Mouse (Mus musculus) hindbrain, postnatal 0 days (tissue): ENCODE results near the gene Isg20l2. TPM values are rescaled to one million over a fixed set of nuclear protein-coding genes. Genes with fewer than 3 reads are reported as not detected.

Experiments used
- ATAC-seq: fragments of 200-750 bp; cut with Nextera tagmentation; 2 replicates; pipeline ENCODE4 v1.8.0; 2017; ENCODE audit warnings: mild to moderate bottlenecking, moderate TSS enrichment, moderate library complexity
- DNase-seq: peaks from one replicate; pipeline ENCODE4 v3.0.0-alpha.2; 2015; ENCODE audit warnings: low spot score
- H3K27ac ChIP-seq: fragments of 300-500 bp; sonication (generic); 2 replicates; pipeline ENCODE4 v1.5.1; 2014; ENCODE audit warnings: mild to moderate bottlenecking
- H3K27me3 ChIP-seq: fragments of 300-500 bp; sonication (generic); 2 replicates; pipeline ENCODE4 v1.6.1; 2014; ENCODE audit warnings: low read length, mixed read lengths; ENCODE audit not compliant: insufficient read depth
- H3K36me3 ChIP-seq: fragments of 300-500 bp; sonication (generic); 2 replicates; pipeline ENCODE4 v1.6.1; 2014; ENCODE audit warnings: low read length, mixed read lengths; ENCODE audit not compliant: insufficient read depth
- H3K4me1 ChIP-seq: fragments of 300-500 bp; sonication (generic); 2 replicates; pipeline ENCODE4 v1.6.1; 2014; ENCODE audit warnings: antibody characterized with exemption, low read length, mixed read lengths; ENCODE audit not compliant: insufficient read depth
- H3K4me2 ChIP-seq: fragments of 300-500 bp; sonication (generic); 2 replicates; pipeline ENCODE4 v1.6.1; 2014; ENCODE audit warnings: low read depth, mild to moderate bottlenecking, low read length, moderate library complexity, mixed read lengths
- H3K4me3 ChIP-seq: fragments of 300-500 bp; sonication (generic); 2 replicates; pipeline ENCODE4 v1.5.1; 2014; ENCODE audit warnings: low read length
- H3K9ac ChIP-seq: fragments of 300-500 bp; sonication (generic); replicated peaks from 2 replicates; pipeline ENCODE4 v1.6.1; 2014; ENCODE audit warnings: mild to moderate bottlenecking, low read length, moderate library complexity, mixed read lengths
- H3K9me3 ChIP-seq: fragments of 300-500 bp; sonication (generic); 2 replicates; pipeline ENCODE4 v1.6.1; 2016; ENCODE audit warnings: low read length, mixed read lengths
- CTCF ChIP-seq: IDR thresholded peaks from 2 replicates; pipeline ENCODE4 v1.5.1; 2016; ENCODE audit warnings: antibody characterized with exemption, control low read depth, low read depth
- WGBS: fragments of 180-500 bp; shearing (Covaris S2); extraction: QIAGEN DNeasy Blood & Tissue Kit; methylation state at CpG from one replicate; pipeline ENCODE4 v1.1.7; 2014; 5-methylcytosine and 5-hydroxymethylcytosine counted together
- polyA plus RNA-seq: library from polyadenylated mRNA; unstranded; fragments of >200 nt; fragmentation: Nextera tagmentation; extraction: Ambion mirVana; gene quantifications from 2 replicates; pipeline ENCODE4 v1.2.1, GENCODE M21; 2015
- total RNA-seq: library from RNA; depleted of rRNA; stranded (reverse); fragments of >200 nt; gene quantifications from 2 replicates; pipeline ENCODE4 v1.2.3, GENCODE M21; 2014

Gene Isg20l2
- total and polyA plus RNA-seq, 2 experiments from 2014 or later = 19.1 to 26.2 TPM

DNA sequence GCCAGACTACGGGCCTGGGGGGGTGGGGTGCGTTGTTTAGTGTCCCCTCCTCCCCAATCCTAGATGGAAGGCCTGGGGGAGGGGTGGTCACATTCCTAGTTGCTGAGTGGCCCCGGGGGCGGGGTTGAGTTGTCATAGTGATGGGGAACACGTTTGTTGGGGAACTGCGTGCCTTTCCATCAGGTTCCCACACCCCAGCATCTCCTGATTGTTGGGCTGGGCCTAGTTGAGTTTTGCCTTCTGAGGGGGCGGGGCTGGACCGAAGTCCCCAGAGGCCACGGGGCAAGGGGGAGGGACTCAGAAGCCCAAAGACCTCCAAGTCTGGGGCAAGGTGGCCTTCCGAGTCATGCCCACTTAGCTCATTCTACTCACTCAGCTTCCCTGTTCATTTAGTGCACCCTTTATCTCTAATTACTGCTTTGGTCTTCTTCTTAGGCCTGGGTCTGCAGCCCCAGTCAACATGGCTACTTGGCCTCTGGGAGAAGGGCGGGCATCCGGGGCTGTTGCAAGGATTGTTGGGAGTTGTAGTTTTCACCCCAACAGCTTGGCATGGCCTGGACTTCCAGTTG, 19.5 kb upstream of the Isg20l2 start:
- Histone ChIP-seq H3K27me3 (no peaks in the 10 kb centered on the region), H3K36me3 (peaks cover 14% of the 10 kb centered on the region), H3K4me1 (peaks cover 32% of the 10 kb centered on the region), H3K4me3 (peak overlapping the region; percentile 37), H3K9me3 (no peaks in the 10 kb centered on the region), H3K27ac (peak overlapping the region; percentile 86), H3K4me2 (peak overlapping the region; percentile 62), H3K9ac (peak overlapping the region; percentile 38)
- ATAC-seq = peak; percentile 46
- WGBS = 5% methylated on average over 12 of the region's 12 CpGs
- DNase-seq = peak; percentile 79
- no peak for TF ChIP-seq CTCF

DNA sequence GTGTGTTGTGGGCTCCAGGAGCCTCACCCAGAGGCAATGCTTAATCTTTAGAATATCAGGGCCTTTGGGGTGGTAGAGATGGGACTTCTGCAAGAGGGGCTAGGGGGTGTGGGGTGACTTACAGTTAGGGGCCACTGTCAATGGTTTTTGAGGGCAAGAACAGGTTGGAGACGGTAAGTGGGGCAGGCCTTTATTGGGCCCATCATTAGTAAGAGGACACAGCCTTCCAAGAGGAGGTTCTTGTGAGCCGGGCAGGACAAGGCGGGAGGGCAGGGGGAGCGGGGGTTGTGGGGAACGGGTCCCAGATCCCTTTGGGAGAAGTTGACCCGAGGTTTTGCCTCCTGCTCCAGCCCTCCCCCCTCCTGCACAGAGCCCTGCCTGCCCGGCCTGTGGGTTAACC, 16.6 kb upstream of the Isg20l2 start:
- Histone ChIP-seq H3K4me3 (no peak overlapping the region), H3K36me3 (peaks cover 30% of the 10 kb centered on the region), H3K9me3 (no peaks in the 10 kb centered on the region), H3K9ac (no peak overlapping the region), H3K4me2 (no peak overlapping the region), H3K27me3 (no peaks in the 10 kb centered on the region), H3K4me1 (peaks cover 19% of the 10 kb centered on the region), H3K27ac (no peak overlapping the region)
- DNase-seq (no peak), ATAC-seq (no peak)
- WGBS = 84% methylated on average over 7 of the region's 7 CpGs
- no peak for TF ChIP-seq CTCF

DNA sequence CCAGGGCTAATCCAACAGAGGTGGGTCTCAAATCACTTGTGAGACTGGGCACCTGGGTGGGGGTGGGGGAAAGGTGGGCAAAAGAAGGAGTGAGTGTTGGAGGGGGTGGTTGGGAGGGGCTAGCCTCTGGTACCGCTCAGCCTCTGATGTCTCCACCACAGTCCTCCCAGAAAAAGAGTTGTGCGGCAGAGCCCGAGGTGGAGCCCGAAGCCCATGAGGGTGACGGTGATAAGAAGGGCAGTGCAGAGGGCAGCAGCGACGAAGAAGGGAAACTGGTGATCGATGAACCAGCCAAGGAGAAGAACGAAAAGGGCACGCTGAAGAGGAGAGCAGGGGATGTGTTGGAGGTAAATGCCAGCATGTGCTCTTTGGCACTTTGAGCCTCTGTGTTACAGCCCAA, 16.2 kb upstream of the Isg20l2 start:
- no peaks in the 10 kb centered on the region for H3K27me3 ChIP-seq
- H3K4me1 ChIP-seq = peaks cover 15% of the 10 kb centered on the region
- H3K4me3 ChIP-seq = no peak overlapping the region
- ATAC-seq = no peak
- no peak overlapping the region for H3K27ac ChIP-seq
- no peak for DNase-seq
- TF ChIP-seq CTCF = no peak
- WGBS = 94% methylated on average over 10 of the region's 10 CpGs
- H3K9ac ChIP-seq = no peak overlapping the region
- peaks cover 30% of the 10 kb centered on the region for H3K36me3 ChIP-seq
- H3K9me3 ChIP-seq = no peaks in the 10 kb centered on the region
- no peak overlapping the region for H3K4me2 ChIP-seq

DNA sequence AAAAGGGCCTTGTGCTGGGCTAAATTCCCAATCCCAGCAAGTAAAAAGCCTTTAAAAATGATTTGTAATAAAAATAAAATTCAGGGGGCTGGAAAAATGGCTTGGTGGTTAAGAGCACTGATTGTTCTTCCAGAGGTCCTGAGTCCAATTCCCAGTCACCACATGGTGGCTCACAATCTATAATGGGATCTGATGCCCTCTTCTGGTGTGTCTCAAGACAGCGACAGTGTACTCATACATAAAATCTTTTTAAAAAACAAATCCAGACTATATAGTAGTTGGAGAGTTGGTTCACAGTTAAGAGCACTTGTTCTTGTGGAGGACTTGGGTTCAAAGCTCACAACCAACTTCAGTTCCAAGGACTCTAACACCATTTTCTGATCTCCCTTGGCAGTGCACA, 13.1 kb upstream of the Isg20l2 start:
- Histone ChIP-seq H3K9ac (no peak overlapping the region), H3K4me2 (no peak overlapping the region), H3K9me3 (no peaks in the 10 kb centered on the region), H3K27ac (no peak overlapping the region), H3K36me3 (peaks cover 33% of the 10 kb centered on the region), H3K4me1 (no peaks in the 10 kb centered on the region), H3K4me3 (no peak overlapping the region), H3K27me3 (no peaks in the 10 kb centered on the region)
- peak; percentile 12; the same call in 1 of the 2 replicates for TF ChIP-seq CTCF
- ATAC-seq (no peak), DNase-seq (no peak)
- 95% methylated on average over 1 of the region's 1 CpGs for WGBS

DNA sequence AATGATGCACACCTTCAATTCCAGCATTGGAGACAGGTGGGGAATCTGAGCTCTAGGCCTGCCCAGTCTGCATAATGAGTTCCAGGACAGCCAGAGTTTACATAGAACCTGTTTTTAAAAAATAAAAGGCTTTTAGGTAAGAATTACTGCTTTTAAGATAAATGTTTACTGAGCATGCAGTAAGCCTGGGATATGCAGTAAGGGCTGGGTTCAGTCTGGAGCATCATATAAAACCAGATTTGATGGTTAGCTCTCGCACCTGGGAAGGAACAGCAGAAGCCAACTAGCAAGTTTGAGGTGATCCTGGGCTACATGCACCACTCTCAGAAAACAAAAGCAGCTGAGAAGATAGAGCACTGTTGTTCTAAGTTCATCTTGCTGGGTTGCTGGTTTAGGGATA, 11.6 kb upstream of the Isg20l2 start:
- no peaks in the 10 kb centered on the region for H3K4me1 ChIP-seq
- no peak overlapping the region for H3K4me3 ChIP-seq
- no peaks in the 10 kb centered on the region for H3K9me3 ChIP-seq
- no peaks in the 10 kb centered on the region for H3K27me3 ChIP-seq
- peaks cover 44% of the 10 kb centered on the region for H3K36me3 ChIP-seq
- TF ChIP-seq CTCF = no peak
- peak overlapping the region; percentile 54; the same call in 1 of the 2 replicates for H3K27ac ChIP-seq
- H3K4me2 ChIP-seq = peak overlapping the region; percentile 87
- ATAC-seq = no peak
- 100% methylated on average over 1 of the region's 1 CpGs for WGBS
- no peak for DNase-seq
- H3K9ac ChIP-seq = no peak overlapping the region

DNA sequence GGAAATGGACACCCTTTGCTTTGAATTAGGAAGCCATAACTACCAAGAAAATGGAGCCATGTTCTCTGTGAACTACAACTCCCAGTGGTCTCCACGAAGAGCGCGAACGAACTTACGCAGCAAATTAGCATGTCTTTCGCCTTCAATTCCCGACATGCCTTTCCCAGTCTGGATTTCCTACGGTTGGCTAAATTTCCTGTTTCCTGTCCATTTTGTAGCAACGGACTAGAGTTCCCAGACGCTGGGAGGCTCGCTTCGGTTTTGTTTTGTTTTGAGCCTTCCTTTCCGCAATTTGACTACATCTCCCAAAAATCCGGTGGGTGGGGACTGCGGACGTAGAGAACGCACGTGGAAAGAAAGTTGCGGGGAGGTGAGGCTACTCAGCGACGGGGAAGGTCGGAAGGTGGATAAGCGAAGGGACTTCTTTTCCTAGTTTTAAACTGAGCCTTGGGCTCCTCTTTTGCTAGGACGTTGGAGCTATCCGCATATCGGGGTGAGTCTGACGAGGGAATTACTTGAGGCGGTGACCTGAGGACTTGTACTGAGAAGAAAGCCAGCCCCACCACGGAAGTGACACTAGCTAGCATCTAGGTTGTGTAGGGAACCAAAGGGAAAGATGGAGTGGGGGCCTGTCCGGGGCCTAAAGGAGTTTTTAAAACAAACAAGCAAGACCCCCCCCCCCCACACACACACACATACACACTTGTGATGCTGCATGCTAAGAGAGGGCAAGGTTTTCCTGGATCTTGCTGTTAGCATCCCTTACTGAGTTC, 10.6 kb upstream of the Isg20l2 start, which contains the start of gene Mrpl24:
Mrpl24 (plus strand) TSS at position 171 of the 773 bp plus-strand sequence.
- no peak for TF ChIP-seq CTCF
- peak within 1 kb of the TSS; percentile 54 for H3K27ac ChIP-seq
- DNase-seq (peak; percentile 97), ATAC-seq (peak; percentile 93)
- no peaks in the 10 kb centered on the region for H3K27me3 ChIP-seq
- peak within 1 kb of the TSS; percentile 68 for H3K4me3 ChIP-seq
- H3K36me3 ChIP-seq = peaks cover 46% of the 10 kb centered on the region
- no peaks in the 10 kb centered on the region for H3K4me1 ChIP-seq
- no peaks in the 10 kb centered on the region for H3K9me3 ChIP-seq
- under 1% methylated on average over 30 of the region's 30 CpGs for WGBS
- H3K9ac ChIP-seq = peak within 1 kb of the TSS; percentile 59; the same call in 1 of the 2 replicates
- H3K4me2 ChIP-seq = peak within 1 kb of the TSS; percentile 87
